Mouse (Mus musculus): ENCODE results near the gene 4930455H04Rik. TPM values are rescaled to one million over a fixed set of nuclear protein-coding genes. Genes with fewer than 3 reads are reported as not detected.
A peak's percentile ranks its signal among the peaks of the same experiment; 100 is the strongest.

The 4930455H04Rik gene
- total RNA-seq, 1 experiment from 2014 or later, result not detected

DNA sequence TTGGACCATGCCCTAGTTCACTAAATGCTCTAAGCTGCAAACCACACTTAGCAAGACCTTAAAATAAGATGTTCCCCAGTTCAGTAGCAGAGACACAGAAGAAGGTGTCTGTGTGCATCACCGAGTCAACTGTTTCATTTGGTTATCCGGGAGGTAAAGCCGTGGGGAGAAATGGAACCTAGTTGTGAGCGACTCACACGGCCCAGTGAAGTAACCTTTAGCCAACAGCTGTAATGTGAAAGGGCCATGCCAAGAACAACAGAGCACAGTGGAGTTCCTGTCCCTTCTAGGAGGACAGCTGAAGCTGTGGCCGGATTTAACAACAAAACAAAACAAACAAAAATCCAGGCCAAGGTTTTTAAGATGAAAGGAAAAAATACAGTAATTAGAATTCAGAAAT is 1.3 kb upstream of the 4930455H04Rik start:
- DNase-seq, result peak; percentile 72

DNA sequence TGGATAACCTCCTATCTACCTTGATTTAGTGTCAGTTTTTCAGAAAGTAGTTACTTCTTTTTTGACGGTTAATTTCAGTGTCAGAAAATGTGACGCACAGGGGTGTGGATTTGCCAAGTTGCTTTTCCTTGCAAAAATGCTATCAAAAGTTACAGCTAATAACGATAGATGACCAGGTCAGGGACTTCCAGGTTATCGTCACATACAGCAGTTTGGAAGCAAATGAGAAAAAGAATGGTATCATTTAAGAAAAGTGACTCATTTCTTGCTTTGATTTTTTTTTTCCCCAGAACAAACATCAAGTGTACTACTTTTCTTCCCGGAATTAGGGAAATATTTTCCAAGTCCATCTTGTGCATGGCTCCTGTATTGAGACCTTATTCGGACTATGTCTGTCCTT is 631 bp upstream of the 4930455H04Rik start:
- DNase-seq, result no peak

DNA sequence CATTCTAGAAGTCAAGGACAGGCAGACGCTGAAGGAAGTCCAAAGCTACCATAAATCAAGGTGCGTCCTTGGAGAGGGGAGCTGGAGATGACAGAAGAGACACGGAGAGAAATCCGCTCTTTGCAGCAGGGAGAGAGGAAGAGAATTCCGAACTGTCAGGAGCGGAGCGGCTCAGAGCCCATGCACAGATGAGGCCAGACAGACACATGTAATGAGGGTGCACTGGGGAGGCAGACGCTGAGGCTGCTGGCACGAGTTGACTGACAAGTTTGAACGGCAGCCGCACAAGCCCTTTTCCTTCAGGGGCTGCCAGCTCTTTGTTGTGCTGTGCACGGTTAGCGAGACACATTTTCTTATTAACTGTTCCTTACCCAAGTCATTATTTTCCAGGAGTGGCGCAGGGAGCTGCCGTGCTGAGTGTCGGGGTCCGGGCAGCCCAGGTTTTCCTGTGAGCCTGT is 502 bp downstream of the 4930455H04Rik start, which contains the start of gene Palmd:
Palmd (minus strand) TSS at position 448 of the 458 bp plus-strand sequence.
- DNase-seq, result peak; percentile 76

DNA sequence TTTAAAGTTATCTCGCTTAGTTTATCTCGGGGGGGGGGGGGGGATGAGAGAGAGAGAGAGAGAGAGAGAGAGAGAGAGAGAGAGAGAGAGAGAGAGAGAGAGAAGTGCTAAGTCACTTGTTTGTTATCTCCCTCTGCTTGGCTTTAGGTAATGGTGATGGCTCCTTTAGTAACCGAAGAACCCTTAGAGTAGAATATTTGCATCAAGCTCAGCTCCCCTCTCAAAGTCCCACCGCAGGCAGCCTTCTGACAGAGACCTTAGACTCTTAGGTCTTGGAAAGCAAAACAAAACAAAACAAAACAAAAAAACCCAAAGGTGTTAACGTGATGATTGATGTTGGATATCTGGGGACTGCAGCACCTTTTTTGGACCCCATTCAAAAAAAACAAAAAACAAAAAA is 936 bp downstream of the 4930455H04Rik start:
- no peak for DNase-seq

DNA sequence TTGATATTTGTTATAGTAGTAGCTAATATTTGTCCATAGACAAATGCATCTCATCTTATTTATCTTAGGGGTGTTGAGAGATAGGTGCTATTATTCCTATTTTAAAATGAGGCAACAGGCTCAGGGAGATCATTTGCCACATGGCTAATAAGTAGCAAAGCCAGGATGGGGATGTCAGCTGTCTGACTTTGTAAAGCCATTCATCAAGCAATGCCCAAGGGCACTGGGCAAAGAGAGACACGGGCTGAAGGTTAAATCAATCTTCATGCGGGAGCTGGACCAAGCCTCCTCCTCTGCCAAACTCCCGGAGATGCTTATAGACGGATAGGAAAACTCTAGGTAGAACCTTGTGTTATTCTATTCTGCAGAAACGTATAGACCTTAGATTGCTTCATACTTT is 1.7 kb downstream of the 4930455H04Rik start:
- DNase-seq, result peak; percentile 36

DNA sequence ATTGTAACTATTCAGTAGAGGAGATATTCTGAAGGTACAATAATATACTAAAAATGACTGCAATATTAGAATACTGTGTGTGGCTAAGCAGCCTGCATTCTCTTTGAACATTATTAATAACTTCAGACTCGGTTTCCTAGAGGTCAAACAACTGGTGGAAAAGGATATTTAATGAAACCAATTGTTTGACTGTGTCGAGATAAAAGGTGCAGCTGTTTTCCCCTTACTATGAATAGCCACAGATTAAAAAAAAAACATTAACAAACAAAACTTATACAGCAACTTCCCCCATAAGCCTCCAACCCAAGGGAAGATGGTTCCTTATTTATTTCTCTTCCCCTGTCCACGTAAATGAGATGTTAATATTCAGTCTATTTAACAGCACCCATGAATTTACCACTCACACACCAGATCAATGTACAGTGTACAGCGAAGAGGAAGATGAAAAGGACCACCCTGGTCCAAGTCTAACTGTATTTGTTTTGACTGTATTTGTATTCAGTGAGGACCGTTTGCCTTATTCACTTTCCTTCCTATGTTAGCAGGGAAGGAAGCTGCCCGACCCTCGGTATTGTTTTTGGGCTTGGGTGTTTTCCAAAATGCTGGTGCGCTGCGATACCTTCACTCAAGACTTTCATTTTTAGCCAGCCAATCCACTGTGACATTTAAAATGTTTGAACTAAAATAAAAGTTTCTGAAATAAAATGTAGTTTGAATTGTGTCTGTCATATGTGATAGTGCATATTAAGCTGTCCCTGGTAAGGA is 13.9 kb downstream of the 4930455H04Rik start:
- no peak for DNase-seq

DNA sequence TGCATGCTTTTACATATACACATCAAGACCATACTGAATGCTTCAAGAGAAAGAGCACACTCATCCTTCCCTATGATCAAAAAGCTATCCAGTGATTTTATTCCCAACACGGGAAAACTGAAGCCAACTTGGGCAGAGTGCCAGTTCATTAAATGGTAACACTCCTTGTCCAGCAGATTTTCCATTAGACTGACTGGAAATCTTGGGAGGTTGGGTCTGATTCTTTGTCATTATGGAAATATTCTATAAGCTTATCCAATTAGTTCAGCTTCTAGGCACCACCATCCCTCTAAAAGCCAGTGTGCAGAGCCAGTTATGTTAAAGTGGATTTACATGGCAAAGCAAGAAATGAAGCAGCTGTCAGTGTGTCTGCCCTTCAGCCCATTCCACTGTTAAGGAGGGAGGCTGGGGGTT is 17.0 kb downstream of the 4930455H04Rik start:
- DNase-seq, result no peak

DNA sequence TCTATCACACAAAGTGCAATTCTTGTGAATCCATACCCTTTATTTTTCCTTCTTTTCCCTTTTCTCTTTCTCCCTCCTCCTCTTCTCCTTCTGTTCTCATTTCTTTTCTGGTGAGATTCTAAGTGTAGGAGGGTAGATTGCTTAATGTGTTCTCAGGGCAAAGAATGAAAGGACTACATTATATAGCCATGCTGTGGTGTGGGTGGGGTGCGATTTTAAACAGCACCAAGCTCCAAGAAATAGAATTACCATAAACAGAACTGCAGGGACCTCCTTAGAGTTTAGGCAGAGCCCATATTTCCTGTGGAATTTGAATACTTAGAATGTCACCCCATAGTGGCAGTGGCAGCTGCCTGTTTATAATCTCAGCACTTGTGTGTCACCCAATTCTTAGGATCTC is 17.7 kb downstream of the 4930455H04Rik start:
- no peak for DNase-seq

DNA sequence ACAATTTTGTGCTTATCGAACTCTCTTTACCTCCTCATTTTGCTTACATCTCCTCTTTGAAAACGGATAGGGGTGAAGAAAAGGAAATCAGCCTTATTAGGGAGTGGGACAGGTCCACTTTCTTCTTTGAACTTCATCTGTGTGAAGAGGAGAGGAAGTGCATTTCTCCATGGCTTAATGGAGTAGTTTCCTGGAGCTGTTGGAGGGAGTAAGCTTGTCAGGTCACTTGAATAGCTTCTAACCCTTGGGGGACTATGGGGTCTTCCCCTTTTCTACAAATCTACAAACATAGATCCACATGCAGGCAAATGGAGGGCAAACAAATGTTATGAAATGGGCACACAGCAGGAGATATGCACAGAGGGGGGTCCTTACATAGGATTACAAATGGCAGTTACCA is 18.4 kb downstream of the 4930455H04Rik start:
- DNase-seq, result no peak

DNA sequence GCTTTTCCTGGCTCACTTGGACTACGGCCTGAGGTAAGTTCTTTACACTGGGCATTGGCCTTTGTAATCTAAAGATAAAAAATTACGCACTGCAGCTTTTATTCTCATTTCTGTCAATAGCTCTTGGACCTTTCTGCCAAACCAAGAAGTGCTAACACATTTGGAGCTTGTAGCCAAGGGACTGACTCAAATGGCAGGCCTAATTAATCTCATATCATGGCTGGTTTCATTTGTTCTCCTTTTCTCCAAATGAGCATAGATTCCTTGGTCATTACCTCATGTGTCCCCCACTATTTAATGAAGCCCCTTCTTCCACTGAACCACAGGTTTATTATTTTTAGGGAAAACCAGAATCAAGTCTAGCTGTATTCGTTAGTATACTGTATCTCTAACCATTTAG is 20.2 kb downstream of the 4930455H04Rik start:
- DNase-seq, result no peak

DNA sequence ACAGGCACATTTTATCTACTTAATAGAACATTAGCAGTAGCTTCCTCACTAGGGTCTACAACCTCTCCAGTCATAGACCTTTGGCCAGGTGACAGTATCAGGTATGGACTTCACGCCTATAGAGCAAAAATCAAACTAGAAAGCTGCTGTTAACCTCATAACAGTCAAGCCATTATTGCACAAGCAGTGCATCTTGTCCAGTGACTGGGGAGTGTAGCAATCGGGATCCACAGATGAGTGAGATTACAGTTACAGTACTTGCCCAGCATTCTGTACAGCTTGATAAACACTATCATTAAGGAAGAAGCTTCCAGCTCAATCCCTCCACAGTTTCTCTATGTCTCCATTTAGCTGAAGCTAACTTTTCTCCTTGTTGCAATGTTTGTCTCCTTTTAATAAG is 23.1 kb downstream of the 4930455H04Rik start:
- DNase-seq, result no peak

DNA sequence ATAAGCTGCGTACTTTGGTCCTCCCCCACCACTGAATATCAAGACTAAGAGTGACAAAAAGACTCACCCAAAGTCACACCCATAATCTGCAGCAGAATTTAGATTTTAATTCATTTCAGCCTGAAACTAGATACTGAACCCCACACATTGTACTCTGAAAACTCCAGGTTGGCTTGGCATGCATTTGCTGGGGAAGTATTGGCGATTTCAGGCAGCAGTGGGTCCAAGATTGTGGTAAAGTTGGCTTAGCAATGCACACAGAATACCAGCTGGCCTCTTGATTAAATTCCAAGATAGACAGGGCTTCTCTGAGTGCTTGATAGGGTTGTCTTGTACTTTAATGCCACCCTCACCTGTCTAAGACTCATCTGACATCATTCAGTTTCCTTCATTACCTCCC is 24.9 kb downstream of the 4930455H04Rik start:
- no peak for DNase-seq

DNA sequence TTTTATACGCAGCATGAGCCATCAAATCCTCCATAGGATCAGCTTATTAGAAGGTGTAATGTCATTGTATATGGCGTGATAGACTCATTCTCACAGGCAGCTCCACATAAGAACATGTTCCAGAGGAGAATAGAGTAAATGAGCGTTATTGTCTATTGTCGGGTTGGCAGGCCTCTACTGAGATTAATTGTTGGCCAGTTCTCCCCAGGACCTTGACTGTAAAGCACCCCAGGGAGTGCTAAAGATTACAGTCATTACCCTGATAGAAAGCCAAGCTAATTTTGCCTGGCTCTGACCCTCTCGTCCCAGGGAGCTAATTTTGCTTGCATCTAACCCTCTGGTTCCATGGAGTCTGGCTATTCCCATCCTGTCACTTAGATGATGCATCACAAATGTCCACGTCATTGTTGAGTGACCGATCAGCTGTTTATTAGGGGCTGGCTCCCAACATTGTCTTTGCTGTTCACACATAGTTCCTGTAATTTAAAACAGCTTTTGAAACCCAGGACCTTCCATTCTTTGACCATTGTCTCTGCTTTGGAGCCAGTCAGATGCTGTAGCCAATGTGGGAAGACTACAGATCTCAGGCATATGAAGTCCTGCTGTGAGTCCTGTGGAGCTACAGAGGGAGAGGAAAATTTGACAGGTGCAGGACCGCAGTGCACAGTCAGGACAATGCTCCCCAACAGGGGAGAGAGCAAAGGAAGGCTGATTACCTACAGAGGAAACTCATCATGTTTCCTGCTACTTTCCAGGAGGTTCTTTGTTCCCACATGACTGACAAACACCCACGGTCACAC is 33.8 kb downstream of the 4930455H04Rik start:
- DNase-seq, result no peak

DNA sequence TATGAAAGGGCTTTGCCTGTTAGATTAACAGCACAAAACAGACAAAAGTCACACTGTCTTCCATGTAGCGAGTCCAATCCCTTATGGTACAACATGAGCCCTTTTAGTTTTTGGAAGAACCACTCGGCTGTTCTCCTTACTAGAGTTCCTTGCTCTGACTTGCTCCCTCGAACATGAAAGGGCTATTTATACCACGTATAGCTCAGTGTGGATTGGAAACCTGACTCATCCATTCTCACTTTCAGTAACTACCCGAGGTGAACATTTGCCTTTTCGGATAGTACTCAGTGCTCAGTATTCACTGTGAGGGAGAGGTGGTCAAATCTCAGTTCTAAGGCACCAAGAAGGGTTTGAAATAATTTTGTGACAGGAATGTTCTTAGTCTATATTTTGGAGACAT is 35.3 kb downstream of the 4930455H04Rik start:
- no peak for DNase-seq

DNA sequence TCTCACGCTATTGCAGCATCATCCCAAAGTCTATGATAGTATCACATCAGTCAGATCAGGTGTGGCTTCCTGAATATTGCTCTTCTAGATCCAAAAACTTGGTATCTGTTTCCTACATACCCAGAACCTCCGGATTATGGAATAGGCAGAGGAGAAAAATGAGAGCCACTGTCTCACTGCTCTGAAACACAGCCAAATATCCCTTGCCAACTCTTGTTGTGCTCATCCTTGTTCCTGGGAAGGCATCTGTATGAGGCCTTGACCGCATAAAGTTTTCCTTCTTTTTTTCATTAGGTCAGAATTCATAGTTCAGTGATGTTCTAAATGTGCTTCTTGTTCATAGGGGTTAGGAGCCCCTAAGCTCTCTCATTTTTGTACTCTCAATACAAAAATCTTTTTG is 38.6 kb downstream of the 4930455H04Rik start:
- peak; percentile 24 for DNase-seq

DNA sequence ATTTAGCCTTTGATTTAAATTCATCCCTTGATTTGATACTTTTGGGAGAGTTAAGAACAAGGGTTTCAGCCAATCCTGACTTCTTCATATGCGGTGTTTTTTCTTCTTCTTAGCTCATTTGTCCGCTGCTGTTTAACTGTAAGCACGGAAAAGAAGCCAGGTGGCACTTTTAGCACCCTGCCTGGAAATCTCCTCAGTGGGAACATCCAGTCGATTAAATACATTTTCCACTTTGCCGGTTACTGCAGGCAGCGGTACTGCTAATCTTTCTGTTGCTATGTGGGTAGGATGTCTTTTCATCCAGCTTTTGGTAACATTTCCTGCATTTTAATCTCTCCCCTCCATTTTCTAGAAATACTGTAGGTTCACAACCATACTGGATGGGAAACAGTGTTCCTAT is 39.3 kb downstream of the 4930455H04Rik start:
- no peak for DNase-seq

DNA sequence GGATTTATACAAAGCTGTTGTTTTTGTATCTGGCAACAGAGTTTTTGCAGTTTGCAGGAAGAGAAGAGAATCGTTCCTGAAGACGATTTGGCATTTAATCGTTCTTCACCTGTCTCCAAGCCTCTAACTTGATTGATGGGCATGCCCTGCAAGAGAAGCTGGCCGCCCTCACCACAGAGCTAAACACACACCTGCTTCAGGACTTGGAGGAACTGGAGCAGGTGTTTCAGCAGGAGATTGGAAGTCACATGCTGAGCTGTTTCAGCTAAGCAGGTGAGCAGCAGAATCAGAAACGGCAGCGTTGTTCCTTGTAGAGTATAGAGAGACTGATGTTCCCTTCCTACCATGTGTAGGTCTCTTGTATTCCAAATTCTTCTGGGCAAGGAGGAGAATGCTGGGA is 42.1 kb downstream of the 4930455H04Rik start:
- no peak for DNase-seq

DNA sequence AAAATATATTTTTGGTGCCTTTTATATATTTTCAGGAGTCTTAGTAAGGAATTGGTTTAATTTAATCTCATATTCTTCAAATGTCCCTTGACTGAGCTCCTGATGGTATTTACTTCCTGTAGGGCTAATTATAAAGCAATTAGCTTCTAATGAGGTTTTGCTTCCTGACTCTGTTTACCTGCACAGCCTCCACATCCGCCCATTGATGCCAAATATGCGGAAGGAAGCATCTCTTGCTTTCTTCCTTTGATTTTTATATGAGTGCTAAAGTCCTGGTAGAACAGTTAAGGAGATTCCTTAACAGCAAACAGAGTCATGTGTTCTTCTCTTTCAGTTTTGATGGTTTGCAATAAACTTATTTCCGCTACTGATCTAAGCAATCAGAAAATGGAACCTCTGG is 52.3 kb downstream of the 4930455H04Rik start:
- no peak for DNase-seq

DNA sequence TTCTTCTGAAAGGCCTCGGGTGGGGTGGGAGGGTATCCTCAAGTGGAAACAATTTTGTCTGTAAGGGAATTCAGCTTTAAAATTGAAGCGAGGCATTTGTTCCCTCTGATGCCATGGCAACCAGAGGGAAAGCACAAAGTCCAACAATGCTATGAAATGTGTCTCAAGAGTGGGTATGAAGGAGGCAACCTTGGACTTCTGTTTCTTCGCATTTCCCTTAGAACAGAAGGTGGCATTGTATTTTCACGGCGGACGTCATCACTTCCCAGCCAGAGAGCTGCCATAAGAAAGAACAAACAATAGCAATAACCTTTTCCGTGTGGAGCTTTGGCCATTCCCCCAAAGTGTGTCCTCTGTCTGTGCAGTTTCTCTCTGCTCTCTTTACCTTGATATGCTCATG is 53.8 kb downstream of the 4930455H04Rik start:
- no peak for DNase-seq

DNA sequence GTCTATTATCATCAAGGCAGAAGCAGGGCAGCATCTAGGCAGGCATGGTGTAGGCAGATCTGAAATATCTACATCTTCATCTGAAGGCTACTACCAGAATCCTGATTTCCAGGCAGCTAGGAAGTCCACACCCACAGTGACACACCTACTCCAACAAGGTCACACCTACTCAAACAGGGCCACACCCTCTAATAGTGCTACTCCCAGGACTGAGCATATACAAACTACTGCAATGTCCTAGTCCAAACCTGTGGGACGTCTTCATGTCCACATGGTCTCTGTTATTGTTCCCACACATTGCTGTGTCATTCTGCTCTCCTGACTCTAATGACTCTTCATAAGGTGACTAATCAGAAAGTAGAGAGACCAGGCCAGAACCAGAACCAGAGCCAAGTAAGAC is 56.0 kb downstream of the 4930455H04Rik start:
- DNase-seq, result no peak

DNA sequence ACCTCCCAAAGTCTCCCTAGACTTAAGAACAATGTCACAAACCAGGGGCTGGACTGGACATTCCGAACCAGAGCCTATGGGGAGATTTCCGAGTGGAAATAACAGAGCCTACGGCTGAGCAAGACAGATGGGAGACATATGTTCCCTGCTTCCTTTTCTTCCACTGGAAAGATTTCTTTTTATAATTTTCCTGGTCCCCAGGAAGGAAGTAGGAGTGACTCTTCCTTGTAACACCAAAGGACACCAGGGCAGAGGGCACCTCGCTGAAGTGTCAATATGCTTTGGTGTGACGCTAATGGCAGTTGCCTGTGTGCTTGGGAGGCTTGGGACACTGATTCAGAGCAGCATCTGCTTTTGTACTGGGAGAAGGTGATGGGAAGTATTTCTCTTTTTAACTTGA is 56.5 kb downstream of the 4930455H04Rik start:
- DNase-seq, result peak; percentile 11

DNA sequence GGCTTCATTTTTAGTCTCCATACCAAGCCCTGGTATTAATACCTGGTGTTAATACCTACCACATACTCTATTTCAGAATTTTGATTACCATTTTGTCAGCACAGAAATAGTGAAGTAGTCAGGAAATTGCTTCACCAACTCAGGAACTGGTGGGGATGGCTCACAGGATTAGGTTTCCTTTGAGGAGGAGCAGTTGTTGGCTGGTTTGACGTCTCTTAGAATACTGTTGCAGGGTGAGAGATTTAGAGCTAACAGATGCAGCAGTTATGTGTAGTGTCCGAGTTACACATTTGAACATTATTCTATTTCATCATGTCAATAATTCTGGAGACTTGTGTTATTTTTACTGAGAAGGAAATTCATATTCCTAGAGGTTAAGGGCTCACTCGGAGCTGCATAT is 57.4 kb downstream of the 4930455H04Rik start:
- DNase-seq, result no peak

Measured in adrenal gland, postnatal 14 days (tissue).